Mouse (Mus musculus): ENCODE results near the gene Grin3b. TPM values are rescaled to one million over a fixed set of nuclear protein-coding genes. Genes with fewer than 3 reads are reported as not detected.
"Not testable (repeated sequence)": the region's sequence is repeated elsewhere in the genome, so short reads cannot be mapped to it uniquely, and the experiment has no call there.

Gene Grin3b
- polyA plus RNA-seq, 1 experiment: not detected

- Histone ChIP-seq H3K4me3 (ENCODE audit: insufficient read depth, low read depth, low read length) (no peak overlapping the region), H3K27ac (replicated peaks; ENCODE audit: low read depth, low read length) (no peak overlapping the region), H3K4me1 (ENCODE audit: control insufficient read depth, insufficient read depth, insufficient read length, low read length) (no peaks in the 10 kb centered on the region)
Observed at GRCm38 (mm10) chr10:79949873-79950272, 20.6 kb upstream of the Grin3b start.

- Histone ChIP-seq H3K4me3 (ENCODE audit: insufficient read depth, low read depth, low read length) (no peak overlapping the region), H3K4me1 (ENCODE audit: control insufficient read depth, insufficient read depth, insufficient read length, low read length) (no peaks in the 10 kb centered on the region), H3K27ac (replicated peaks; ENCODE audit: low read depth, low read length) (no peak overlapping the region)
Observed at GRCm38 (mm10) chr10:79950661-79951060, 19.9 kb upstream of the Grin3b start.

GRCm38 (mm10) chr10:79953946-79954345 is 16.6 kb upstream of the Grin3b start:
- Histone ChIP-seq H3K27ac (replicated peaks; ENCODE audit: low read depth, low read length) (no peak overlapping the region), H3K4me1 (ENCODE audit: control insufficient read depth, insufficient read depth, insufficient read length, low read length) (no peaks in the 10 kb centered on the region), H3K4me3 (ENCODE audit: insufficient read depth, low read depth, low read length) (no peak overlapping the region)

GRCm38 (mm10) chr10:79955691-79956090 is 14.8 kb upstream of the Grin3b start:
- Histone ChIP-seq H3K4me1 (ENCODE audit: control insufficient read depth, insufficient read depth, insufficient read length, low read length) (no peaks in the 10 kb centered on the region), H3K4me3 (ENCODE audit: insufficient read depth, low read depth, low read length) (no peak overlapping the region), H3K27ac (replicated peaks; ENCODE audit: low read depth, low read length) (no peak overlapping the region)

GRCm38 (mm10) chr10:79956643-79957154 is 13.8 kb upstream of the Grin3b start:
- Histone ChIP-seq H3K4me1 (ENCODE audit: control insufficient read depth, insufficient read depth, insufficient read length, low read length) (no peaks in the 10 kb centered on the region), H3K27ac (replicated peaks; ENCODE audit: low read depth, low read length) (no peak overlapping the region), H3K4me3 (ENCODE audit: insufficient read depth, low read depth, low read length) (no peak overlapping the region)

- H3K27ac ChIP-seq (replicated peaks; ENCODE audit: low read depth, low read length): no peak overlapping the region
- no peaks in the 10 kb centered on the region for H3K4me1 ChIP-seq (ENCODE audit: control insufficient read depth, insufficient read depth, insufficient read length, low read length)
- peak overlapping the region; percentile 21; the same call in 1 of the 2 replicates for H3K4me3 ChIP-seq (ENCODE audit: insufficient read depth, low read depth, low read length)
Observed at GRCm38 (mm10) chr10:79958140-79958816, 12.2 kb upstream of the Grin3b start.

GRCm38 (mm10) chr10:79959412-79959811 is 11.1 kb upstream of the Grin3b start:
- not testable (repeated sequence) for H3K4me3 ChIP-seq (ENCODE audit: insufficient read depth, low read depth, low read length); H3K4me1 ChIP-seq (ENCODE audit: control insufficient read depth, insufficient read depth, insufficient read length, low read length); H3K27ac ChIP-seq (replicated peaks; ENCODE audit: low read depth, low read length)

- Histone ChIP-seq H3K4me1 (ENCODE audit: control insufficient read depth, insufficient read depth, insufficient read length, low read length) (no peaks in the 10 kb centered on the region), H3K4me3 (ENCODE audit: insufficient read depth, low read depth, low read length) (peak within 1 kb of the TSS; percentile 76), H3K27ac (replicated peaks; ENCODE audit: low read depth, low read length) (no peak within 1 kb of the TSS; the same call in 1 of the 2 replicates)
Observed at GRCm38 (mm10) chr10:79959847-79960601, 10.5 kb upstream of the Grin3b start, which contains the start of gene Wdr18. TSS of gene Wdr18 (plus strand) at chr10:79960152.

- H3K4me1 ChIP-seq (ENCODE audit: control insufficient read depth, insufficient read depth, insufficient read length, low read length): no peaks in the 10 kb centered on the region
- H3K27ac ChIP-seq (replicated peaks; ENCODE audit: low read depth, low read length): no peak overlapping the region
- peak overlapping the region; percentile 76 for H3K4me3 ChIP-seq (ENCODE audit: insufficient read depth, low read depth, low read length)
Observed at GRCm38 (mm10) chr10:79960671-79961294, 9.7 kb upstream of the Grin3b start.

- Histone ChIP-seq H3K27ac (replicated peaks; ENCODE audit: low read depth, low read length) (no peak overlapping the region), H3K4me1 (ENCODE audit: control insufficient read depth, insufficient read depth, insufficient read length, low read length) (no peaks in the 10 kb centered on the region), H3K4me3 (ENCODE audit: insufficient read depth, low read depth, low read length) (no peak overlapping the region)
Observed at GRCm38 (mm10) chr10:79964727-79965126, 5.8 kb upstream of the Grin3b start.

GRCm38 (mm10) chr10:79965325-79965724 is 5.2 kb upstream of the Grin3b start:
- no peak overlapping the region for H3K27ac ChIP-seq (replicated peaks; ENCODE audit: low read depth, low read length)
- no peak overlapping the region for H3K4me3 ChIP-seq (ENCODE audit: insufficient read depth, low read depth, low read length)
- no peaks in the 10 kb centered on the region for H3K4me1 ChIP-seq (ENCODE audit: control insufficient read depth, insufficient read depth, insufficient read length, low read length)

- Histone ChIP-seq H3K27ac (replicated peaks; ENCODE audit: low read depth, low read length) (no peak overlapping the region), H3K4me1 (ENCODE audit: control insufficient read depth, insufficient read depth, insufficient read length, low read length) (no peaks in the 10 kb centered on the region), H3K4me3 (ENCODE audit: insufficient read depth, low read depth, low read length) (no peak overlapping the region)
Observed at GRCm38 (mm10) chr10:79966886-79967400, 3.6 kb upstream of the Grin3b start.

GRCm38 (mm10) chr10:79968181-79968580 is 2.3 kb upstream of the Grin3b start:
- no peak overlapping the region for H3K27ac ChIP-seq (replicated peaks; ENCODE audit: low read depth, low read length)
- no peaks in the 10 kb centered on the region for H3K4me1 ChIP-seq (ENCODE audit: control insufficient read depth, insufficient read depth, insufficient read length, low read length)
- H3K4me3 ChIP-seq (ENCODE audit: insufficient read depth, low read depth, low read length): no peak overlapping the region

GRCm38 (mm10) chr10:79969124-79969568 is 1.4 kb upstream of the Grin3b start:
- Histone ChIP-seq H3K4me3 (ENCODE audit: insufficient read depth, low read depth, low read length) (no peak overlapping the region), H3K4me1 (ENCODE audit: control insufficient read depth, insufficient read depth, insufficient read length, low read length) (no peaks in the 10 kb centered on the region), H3K27ac (replicated peaks; ENCODE audit: low read depth, low read length) (no peak overlapping the region)

- no peak overlapping the region for H3K27ac ChIP-seq (replicated peaks; ENCODE audit: low read depth, low read length)
- H3K4me1 ChIP-seq (ENCODE audit: control insufficient read depth, insufficient read depth, insufficient read length, low read length): no peaks in the 10 kb centered on the region
- no peak overlapping the region for H3K4me3 ChIP-seq (ENCODE audit: insufficient read depth, low read depth, low read length)
Observed at GRCm38 (mm10) chr10:79971183-79971497, 625 bp downstream of the Grin3b start.
